Mouse (Mus musculus) forebrain, postnatal 0 days (tissue): ENCODE measurements at regions not wholly inside any gene's neighbourhood (a gene's known extent, or its start where the extent isn't known, plus 50 kb on each side); places are given as distances from the start of the nearest gene placed in this dataset.
A peak's percentile ranks its signal among the peaks of the same experiment; 100 is the strongest.

ENCODE experiments used
- ATAC-seq: fragments of 200-750 bp; cut with Nextera tagmentation; 2 replicates; pipeline ENCODE4 v1.8.0; 2017; ENCODE audit warnings: mild to moderate bottlenecking, moderate library complexity
- DNase-seq: peaks from one replicate; pipeline ENCODE4 v3.0.0-alpha.2; 2015
- H3K27ac ChIP-seq: fragments of 300-500 bp; sonication (generic); 2 replicates; pipeline ENCODE4 v1.5.1; 2014; ENCODE audit warnings: low read depth, mild to moderate bottlenecking, antibody characterized with exemption, low read length, moderate library complexity, mixed read lengths
- H3K27me3 ChIP-seq: fragments of 300-500 bp; sonication (generic); 2 replicates; pipeline ENCODE4 v1.6.1; 2014; ENCODE audit warnings: mild to moderate bottlenecking, low read length, mixed read lengths; ENCODE audit not compliant: insufficient read depth
- H3K36me3 ChIP-seq: fragments of 300-500 bp; sonication (generic); 2 replicates; pipeline ENCODE4 v1.6.1; 2014; ENCODE audit warnings: mild to moderate bottlenecking, moderate library complexity; ENCODE audit not compliant: insufficient read depth
- H3K4me1 ChIP-seq: fragments of 300-500 bp; sonication (generic); 2 replicates; pipeline ENCODE4 v1.6.1; 2014; ENCODE audit warnings: antibody characterized with exemption; ENCODE audit not compliant: insufficient read depth
- H3K4me2 ChIP-seq: fragments of 300-500 bp; sonication (generic); 2 replicates; pipeline ENCODE4 v1.6.1; 2014; ENCODE audit warnings: low read depth, mild to moderate bottlenecking, moderate library complexity
- H3K4me3 ChIP-seq: fragments of 300-500 bp; sonication (generic); 2 replicates; pipeline ENCODE4 v1.5.1; 2014; ENCODE audit warnings: low read depth, low read length, mixed read lengths
- H3K9ac ChIP-seq: fragments of 300-500 bp; sonication (generic); 2 replicates; pipeline ENCODE4 v1.6.1; 2014; ENCODE audit warnings: mild to moderate bottlenecking
- H3K9me3 ChIP-seq: fragments of 300-500 bp; sonication (generic); 2 replicates; pipeline ENCODE4 v1.6.1; 2016; ENCODE audit warnings: low read length
- CTCF ChIP-seq: sonication (generic); IDR thresholded peaks from 2 replicates; pipeline ENCODE4 v1.5.1; 2016; ENCODE audit warnings: antibody characterized with exemption, control low read depth, low read depth
- WGBS: fragments of 180-500 bp; shearing (Covaris S2); extraction: QIAGEN DNeasy Blood & Tissue Kit; methylation state at CpG from one replicate; pipeline ENCODE4 v1.1.7; 2014; 5-methylcytosine and 5-hydroxymethylcytosine counted together

GRCm38 (mm10) chr12:26733822-26734557, 265.0 kb downstream of the Cmpk2 start:
- peak; percentile 57 for DNase-seq
- 23% methylated on average over 4 of the region's 4 CpGs for WGBS
- Histone ChIP-seq H3K9ac (no peak overlapping the region), H3K4me3 (no peak overlapping the region), H3K9me3 (no peaks in the 10 kb centered on the region), H3K36me3 (no peaks in the 10 kb centered on the region), H3K27ac (no peak overlapping the region), H3K4me2 (no peak overlapping the region), H3K4me1 (no peaks in the 10 kb centered on the region), H3K27me3 (no peaks in the 10 kb centered on the region)
- peak; percentile 62 for TF ChIP-seq CTCF
- peak; percentile 47; the same call in 1 of the 2 replicates for ATAC-seq

- 85% methylated on average over 1 of the region's 1 CpGs for WGBS
- Histone ChIP-seq H3K27ac (no peak overlapping the region), H3K36me3 (no peaks in the 10 kb centered on the region), H3K4me1 (no peaks in the 10 kb centered on the region), H3K4me2 (no peak overlapping the region), H3K27me3 (no peaks in the 10 kb centered on the region), H3K4me3 (no peak overlapping the region), H3K9ac (no peak overlapping the region), H3K9me3 (no peaks in the 10 kb centered on the region)
- no peak for TF ChIP-seq CTCF
- no peak for DNase-seq
- no peak for ATAC-seq
These were observed 254.4 kb downstream of the Cmpk2 start for GRCm38 (mm10) chr12:26723399-26723798.

- ATAC-seq, result peak; percentile 53
- Histone ChIP-seq H3K27ac (no peak overlapping the region), H3K9ac (no peak overlapping the region), H3K36me3 (no peaks in the 10 kb centered on the region), H3K4me3 (no peak overlapping the region), H3K4me1 (no peaks in the 10 kb centered on the region), H3K4me2 (no peak overlapping the region), H3K9me3 (no peaks in the 10 kb centered on the region), H3K27me3 (no peaks in the 10 kb centered on the region)
- no peak for TF ChIP-seq CTCF
- WGBS, result 41% methylated on average over 1 of the region's 1 CpGs
- DNase-seq, result peak; percentile 40
These were observed 229.8 kb downstream of the Cmpk2 start for GRCm38 (mm10) chr12:26698838-26699237.

- no peak overlapping the region for H3K27ac ChIP-seq
- ATAC-seq, result no peak
- no peak for TF ChIP-seq CTCF
These were observed 219.0 kb downstream of the Cmpk2 start for GRCm38 (mm10) chr12:26688048-26688447.

GRCm38 (mm10) chr12:26680568-26680947, 211.6 kb downstream of the Cmpk2 start:
- Histone ChIP-seq H3K9me3 (no peaks in the 10 kb centered on the region), H3K4me1 (peaks cover 5% of the 10 kb centered on the region), H3K4me3 (no peak overlapping the region), H3K9ac (no peak overlapping the region), H3K36me3 (no peaks in the 10 kb centered on the region), H3K27me3 (no peaks in the 10 kb centered on the region), H3K27ac (peak overlapping the region; percentile 74), H3K4me2 (no peak overlapping the region)
- no peak for TF ChIP-seq CTCF
- ATAC-seq, result no peak; the same call in 1 of the 2 replicates
- DNase-seq, result no peak
- WGBS, result 48% methylated on average over 3 of the region's 3 CpGs

More at GRCm38 (mm10) chr12:26688048-26688447, 219.0 kb downstream of the Cmpk2 start:
- Histone ChIP-seq H3K4me3 (no peak overlapping the region), H3K4me2 (no peak overlapping the region), H3K27me3 (no peaks in the 10 kb centered on the region), H3K36me3 (no peaks in the 10 kb centered on the region), H3K4me1 (no peaks in the 10 kb centered on the region), H3K9ac (no peak overlapping the region), H3K9me3 (no peaks in the 10 kb centered on the region)
- WGBS, result 67% methylated on average over 4 of the region's 4 CpGs
- no peak for DNase-seq

- H3K27me3 ChIP-seq, result no peaks in the 10 kb centered on the region
- peak overlapping the region; percentile 74 for H3K27ac ChIP-seq
- no peaks in the 10 kb centered on the region for H3K36me3 ChIP-seq
- 18% methylated on average over 9 of the region's 9 CpGs for WGBS
- peaks cover 5% of the 10 kb centered on the region for H3K4me1 ChIP-seq
- no peak overlapping the region for H3K4me2 ChIP-seq
- H3K9ac ChIP-seq, result no peak overlapping the region
- H3K9me3 ChIP-seq, result no peaks in the 10 kb centered on the region
- peak; percentile 94 for ATAC-seq
- H3K4me3 ChIP-seq, result no peak overlapping the region
- peak; percentile 81 for DNase-seq
- TF ChIP-seq CTCF, result no peak
These were observed 211.0 kb downstream of the Cmpk2 start for GRCm38 (mm10) chr12:26679887-26680567.

- H3K27me3 ChIP-seq, result no peaks in the 10 kb centered on the region
These were observed 196.5 kb downstream of the Cmpk2 start for GRCm38 (mm10) chr12:26665466-26665865.

More at GRCm38 (mm10) chr12:26665466-26665865, 196.5 kb downstream of the Cmpk2 start:
- 32% methylated on average over 4 of the region's 4 CpGs for WGBS
- Histone ChIP-seq H3K9ac (no peak overlapping the region), H3K4me3 (no peak overlapping the region), H3K27ac (no peak overlapping the region), H3K4me2 (no peak overlapping the region), H3K4me1 (no peaks in the 10 kb centered on the region), H3K36me3 (no peaks in the 10 kb centered on the region), H3K9me3 (no peaks in the 10 kb centered on the region)
- DNase-seq, result peak; percentile 68
- TF ChIP-seq CTCF, result no peak
- 0 out of 2 replicates have a peak, but pooled peaks have one; percentile 34 for ATAC-seq
